Mouse (Mus musculus): ENCODE measurements around the gene Vstm4. TPM values are rescaled to one million over a fixed set of nuclear protein-coding genes. Genes with fewer than 3 reads are reported as not detected.

Vstm4 gene
- total RNA-seq, 1 experiment: 0.36 TPM

DNA sequence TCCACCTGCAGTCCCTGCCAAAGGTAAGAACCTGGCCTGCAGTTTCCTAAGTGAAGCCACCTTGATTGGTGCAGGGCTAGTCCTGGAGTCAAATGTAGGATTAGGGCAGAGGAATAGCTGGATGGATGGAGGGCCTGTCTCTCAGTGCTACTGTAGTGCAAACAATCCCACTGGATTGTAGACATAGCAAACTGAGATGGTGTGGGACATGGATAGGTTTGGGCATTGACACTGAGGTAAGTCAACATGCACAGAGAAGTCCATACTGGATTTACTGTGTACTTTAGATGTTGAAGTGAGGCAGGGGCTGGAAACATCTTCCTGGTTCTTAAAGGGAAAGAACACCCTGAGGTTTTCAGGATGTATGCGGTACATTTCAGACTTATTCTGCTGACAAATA is 61.4 kb downstream of the Vstm4 start:
- in situ Hi-C loops (cut with MboI; ENCODE audit: low sequenced_read_pairs in 2 of 2, unreplicated experiment in 2 of 2): no loop called here
- Histone ChIP-seq H3K36me3 (ENCODE audit: control insufficient read depth, insufficient read depth, low read length, poor library complexity, severe bottlenecking) (no peaks in the 10 kb centered on the region), H3K9me3 (ENCODE audit: control insufficient read depth, insufficient read depth, low read depth, low read length) (no peaks in the 10 kb centered on the region), H3K4me3 (ENCODE audit: insufficient read depth in 1 of 2, low read depth in 1 of 2, low read length in 2 of 2, poor library complexity in 1 of 2, severe bottlenecking in 1 of 2) (no peak overlapping the region), H3K4me1 (ENCODE audit: control insufficient read depth in 2 of 2, insufficient read depth in 2 of 2, low read length in 2 of 2, poor library complexity in 1 of 2) (no peaks in the 10 kb centered on the region), H3K27ac (ENCODE audit: insufficient read depth, low read depth, low read length, poor library complexity, severe bottlenecking) (no peak overlapping the region), H3K9ac (ENCODE audit: insufficient read depth, low read depth, low read length, poor library complexity, severe bottlenecking) (no peak overlapping the region)
- DNase-seq (ENCODE audit: low read depth, low spot score): no peak
- TF ChIP-seq ZC3H11A (IDR thresholded peaks at IDR 0.05; ENCODE audit: borderline replicate concordance, low read depth, low read length) (no peak), CHD2 (IDR thresholded peaks at IDR 0.05; ENCODE audit: low read depth, low read length) (no peak), MAFK (IDR thresholded peaks at IDR 0.05; ENCODE audit: insufficient read depth, low read depth, low read length) (no peak), ZNF384 (IDR thresholded peaks at IDR 0.05; ENCODE audit: low read depth, low read length) (no peak), HCFC1 (IDR thresholded peaks at IDR 0.05; ENCODE audit: borderline replicate concordance, insufficient read depth, low read length) (no peak)

DNA sequence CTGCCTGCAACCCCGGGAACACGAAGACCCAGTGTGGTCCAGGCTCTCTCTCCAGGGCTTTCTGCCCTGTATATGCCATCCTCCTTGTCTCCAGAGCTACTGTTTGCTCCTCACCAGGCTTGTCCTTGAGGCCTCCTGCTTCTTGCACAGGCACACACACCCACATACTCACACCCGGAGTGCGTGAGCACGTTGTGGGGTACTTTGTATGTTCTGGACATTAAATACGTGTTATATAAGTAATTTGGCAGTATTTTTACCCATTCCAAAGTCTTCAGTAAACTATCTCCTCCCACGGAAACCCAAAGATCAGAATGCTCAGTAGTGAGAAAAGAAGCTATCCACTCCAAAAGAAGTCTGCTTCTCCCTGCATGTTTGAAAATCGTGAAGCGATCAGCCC is 67.3 kb downstream of the Vstm4 start:
- H3K9ac ChIP-seq (ENCODE audit: insufficient read depth, low read depth, low read length, poor library complexity, severe bottlenecking): no peak overlapping the region
- no peaks in the 10 kb centered on the region for H3K9me3 ChIP-seq (ENCODE audit: control insufficient read depth, insufficient read depth, low read depth, low read length)
- H3K4me1 ChIP-seq (ENCODE audit: control insufficient read depth in 2 of 2, insufficient read depth in 2 of 2, low read length in 2 of 2, poor library complexity in 1 of 2): no peaks in the 10 kb centered on the region
- TF ChIP-seq MAFK (IDR thresholded peaks at IDR 0.05; ENCODE audit: insufficient read depth, low read depth, low read length): no peak
- no peak for TF ChIP-seq ZC3H11A (IDR thresholded peaks at IDR 0.05; ENCODE audit: borderline replicate concordance, low read depth, low read length)
- TF ChIP-seq ZNF384 (IDR thresholded peaks at IDR 0.05; ENCODE audit: low read depth, low read length): no peak
- no peak for TF ChIP-seq HCFC1 (IDR thresholded peaks at IDR 0.05; ENCODE audit: borderline replicate concordance, insufficient read depth, low read length)
- no peak for TF ChIP-seq CHD2 (IDR thresholded peaks at IDR 0.05; ENCODE audit: low read depth, low read length)
- no peak overlapping the region for H3K4me3 ChIP-seq (ENCODE audit: insufficient read depth in 1 of 2, low read depth in 1 of 2, low read length in 2 of 2, poor library complexity in 1 of 2, severe bottlenecking in 1 of 2)
- H3K27ac ChIP-seq (ENCODE audit: insufficient read depth, low read depth, low read length, poor library complexity, severe bottlenecking): no peak overlapping the region
- in situ Hi-C loops (cut with MboI; ENCODE audit: low sequenced_read_pairs in 2 of 2, unreplicated experiment in 2 of 2): no loop called here
- no peak for DNase-seq (ENCODE audit: low read depth, low spot score)
- H3K36me3 ChIP-seq (ENCODE audit: control insufficient read depth, insufficient read depth, low read length, poor library complexity, severe bottlenecking): no peaks in the 10 kb centered on the region

DNA sequence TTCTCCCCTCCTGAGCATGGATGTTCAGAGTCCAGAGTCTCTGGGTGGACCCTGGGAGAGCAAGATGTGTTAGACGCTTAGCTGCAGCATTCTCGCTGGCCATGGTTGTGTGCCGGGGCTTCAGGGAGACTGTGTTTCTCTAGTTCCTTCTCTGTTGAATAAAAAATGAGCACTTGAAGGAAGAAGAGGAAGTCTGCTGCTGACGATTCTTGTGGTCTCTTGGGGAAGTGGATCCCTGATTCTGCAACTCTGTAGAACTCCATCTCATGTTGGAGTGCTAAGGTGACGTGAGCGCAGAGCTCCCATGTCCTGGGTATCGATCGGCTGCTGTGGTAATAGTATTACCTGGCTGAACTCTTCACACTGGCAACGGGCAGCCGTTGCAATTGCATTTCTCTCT is 75.2 kb downstream of the Vstm4 start:
- no peaks in the 10 kb centered on the region for H3K4me1 ChIP-seq (ENCODE audit: control insufficient read depth in 2 of 2, insufficient read depth in 2 of 2, low read length in 2 of 2, poor library complexity in 1 of 2)
- no peak overlapping the region for H3K27ac ChIP-seq (ENCODE audit: insufficient read depth, low read depth, low read length, poor library complexity, severe bottlenecking)
- in situ Hi-C loops (cut with MboI; ENCODE audit: low sequenced_read_pairs in 2 of 2, unreplicated experiment in 2 of 2): no loop called here
- no peak overlapping the region for H3K9ac ChIP-seq (ENCODE audit: insufficient read depth, low read depth, low read length, poor library complexity, severe bottlenecking)
- DNase-seq (ENCODE audit: low read depth, low spot score): no peak
- TF ChIP-seq MAFK (IDR thresholded peaks at IDR 0.05; ENCODE audit: insufficient read depth, low read depth, low read length): no peak
- TF ChIP-seq ZC3H11A (IDR thresholded peaks at IDR 0.05; ENCODE audit: borderline replicate concordance, low read depth, low read length): no peak
- no peak for TF ChIP-seq CHD2 (IDR thresholded peaks at IDR 0.05; ENCODE audit: low read depth, low read length)
- no peak for TF ChIP-seq ZNF384 (IDR thresholded peaks at IDR 0.05; ENCODE audit: low read depth, low read length)
- no peak for TF ChIP-seq HCFC1 (IDR thresholded peaks at IDR 0.05; ENCODE audit: borderline replicate concordance, insufficient read depth, low read length)
- H3K4me3 ChIP-seq (ENCODE audit: insufficient read depth in 1 of 2, low read depth in 1 of 2, low read length in 2 of 2, poor library complexity in 1 of 2, severe bottlenecking in 1 of 2): no peak overlapping the region
- no peaks in the 10 kb centered on the region for H3K9me3 ChIP-seq (ENCODE audit: control insufficient read depth, insufficient read depth, low read depth, low read length)
- no peaks in the 10 kb centered on the region for H3K36me3 ChIP-seq (ENCODE audit: control insufficient read depth, insufficient read depth, low read length, poor library complexity, severe bottlenecking)

DNA sequence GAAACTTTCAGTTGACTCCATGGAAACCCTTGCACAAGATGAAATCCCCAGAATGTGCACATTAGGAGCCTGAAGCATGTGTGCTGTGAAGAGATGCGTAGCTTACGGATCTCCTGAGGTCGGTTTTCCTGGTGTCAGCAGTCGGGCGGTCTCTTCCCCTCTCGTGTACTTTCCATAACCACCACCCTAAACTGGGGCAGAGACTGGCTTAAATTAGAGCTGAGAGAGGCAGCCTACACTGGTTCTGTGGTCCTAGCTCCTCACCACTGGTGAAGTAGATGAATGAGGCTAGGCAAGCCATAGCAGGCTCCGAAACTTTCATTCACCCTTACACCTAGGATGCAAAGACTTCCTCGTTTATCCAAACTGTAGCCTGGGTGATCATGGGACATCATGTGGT is 75.7 kb downstream of the Vstm4 start:
- DNase-seq (ENCODE audit: low read depth, low spot score): no peak
- H3K9me3 ChIP-seq (ENCODE audit: control insufficient read depth, insufficient read depth, low read depth, low read length): no peaks in the 10 kb centered on the region
- in situ Hi-C loops (cut with MboI; ENCODE audit: low sequenced_read_pairs in 2 of 2, unreplicated experiment in 2 of 2): no loop called here
- TF ChIP-seq HCFC1 (IDR thresholded peaks at IDR 0.05; ENCODE audit: borderline replicate concordance, insufficient read depth, low read length) (no peak), CHD2 (IDR thresholded peaks at IDR 0.05; ENCODE audit: low read depth, low read length) (no peak), MAFK (IDR thresholded peaks at IDR 0.05; ENCODE audit: insufficient read depth, low read depth, low read length) (no peak)
- no peaks in the 10 kb centered on the region for H3K36me3 ChIP-seq (ENCODE audit: control insufficient read depth, insufficient read depth, low read length, poor library complexity, severe bottlenecking)
- H3K4me1 ChIP-seq (ENCODE audit: control insufficient read depth in 2 of 2, insufficient read depth in 2 of 2, low read length in 2 of 2, poor library complexity in 1 of 2): no peaks in the 10 kb centered on the region
- no peak overlapping the region for H3K9ac ChIP-seq (ENCODE audit: insufficient read depth, low read depth, low read length, poor library complexity, severe bottlenecking)
- H3K4me3 ChIP-seq (ENCODE audit: insufficient read depth in 1 of 2, low read depth in 1 of 2, low read length in 2 of 2, poor library complexity in 1 of 2, severe bottlenecking in 1 of 2): no peak overlapping the region
- H3K27ac ChIP-seq (ENCODE audit: insufficient read depth, low read depth, low read length, poor library complexity, severe bottlenecking): no peak overlapping the region

DNA sequence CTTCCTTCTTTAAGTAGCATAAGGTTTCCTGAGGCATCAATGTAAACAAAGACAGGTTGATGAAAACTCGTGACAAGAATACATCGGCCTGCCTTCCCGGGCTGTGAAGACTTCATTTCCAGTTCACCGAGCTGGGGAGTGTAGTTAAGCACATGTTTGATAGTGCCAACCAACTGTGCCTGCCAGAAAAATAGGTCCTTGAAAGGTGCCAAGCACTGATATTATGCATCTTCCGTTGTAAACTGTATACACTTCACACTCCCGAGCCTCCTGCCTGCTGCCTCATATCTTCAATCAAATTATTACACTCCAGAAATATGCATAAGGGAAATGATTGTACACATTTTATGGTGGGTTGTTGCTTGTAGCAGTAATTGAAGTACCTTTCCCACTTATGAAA is 77.5 kb downstream of the Vstm4 start:
- Histone ChIP-seq H3K4me1 (ENCODE audit: control insufficient read depth in 2 of 2, insufficient read depth in 2 of 2, low read length in 2 of 2, poor library complexity in 1 of 2) (no peaks in the 10 kb centered on the region), H3K36me3 (ENCODE audit: control insufficient read depth, insufficient read depth, low read length, poor library complexity, severe bottlenecking) (no peaks in the 10 kb centered on the region), H3K27ac (ENCODE audit: insufficient read depth, low read depth, low read length, poor library complexity, severe bottlenecking) (no peak overlapping the region), H3K9me3 (ENCODE audit: control insufficient read depth, insufficient read depth, low read depth, low read length) (no peaks in the 10 kb centered on the region), H3K4me3 (ENCODE audit: insufficient read depth in 1 of 2, low read depth in 1 of 2, low read length in 2 of 2, poor library complexity in 1 of 2, severe bottlenecking in 1 of 2) (no peak overlapping the region), H3K9ac (ENCODE audit: insufficient read depth, low read depth, low read length, poor library complexity, severe bottlenecking) (no peak overlapping the region)
- no peak for DNase-seq (ENCODE audit: low read depth, low spot score)
- in situ Hi-C loops (cut with MboI; ENCODE audit: low sequenced_read_pairs in 2 of 2, unreplicated experiment in 2 of 2): no loop called here
- TF ChIP-seq HCFC1 (IDR thresholded peaks at IDR 0.05; ENCODE audit: borderline replicate concordance, insufficient read depth, low read length) (no peak), MAFK (IDR thresholded peaks at IDR 0.05; ENCODE audit: insufficient read depth, low read depth, low read length) (no peak), ZC3H11A (IDR thresholded peaks at IDR 0.05; ENCODE audit: borderline replicate concordance, low read depth, low read length) (no peak), ZNF384 (IDR thresholded peaks at IDR 0.05; ENCODE audit: low read depth, low read length) (no peak), CHD2 (IDR thresholded peaks at IDR 0.05; ENCODE audit: low read depth, low read length) (no peak)

Data from ES-E14 (cell line).